Mouse (Mus musculus) kidney, adult 18-20 months (tissue): ENCODE measurements at regions not wholly inside any gene's neighbourhood (a gene's known extent, or its start where the extent isn't known, plus 50 kb on each side); places are given as distances from the start of the nearest gene placed in this dataset.
"Not testable (repeated sequence)": the region's sequence is repeated elsewhere in the genome, so short reads cannot be mapped to it uniquely, and the experiment has no call there.

Experiments used
- DNase-seq: peaks from one replicate; pipeline ENCODE4 v3.0.0; 2021

DNA sequence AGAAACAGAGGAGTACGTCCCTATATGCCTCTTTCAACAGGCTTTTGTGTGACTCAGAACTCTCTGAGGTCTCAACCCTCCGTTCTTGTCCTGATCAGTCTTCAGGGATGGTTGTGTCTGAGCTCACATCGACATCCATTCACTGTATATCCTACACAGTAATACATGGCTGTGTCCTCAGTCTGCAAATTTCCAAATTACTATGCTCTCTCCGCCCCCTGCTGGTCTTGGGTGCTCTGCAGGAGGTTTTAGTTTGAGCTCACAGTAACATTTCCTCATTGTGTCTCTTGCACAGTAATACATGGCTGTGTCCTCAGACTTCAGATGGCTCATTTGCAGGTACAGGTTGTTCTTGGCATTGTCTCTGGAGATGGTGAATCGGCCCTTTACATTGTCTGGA is 53.5 kb downstream of the Adam6a start:
- not testable (repeated sequence) for DNase-seq

DNA sequence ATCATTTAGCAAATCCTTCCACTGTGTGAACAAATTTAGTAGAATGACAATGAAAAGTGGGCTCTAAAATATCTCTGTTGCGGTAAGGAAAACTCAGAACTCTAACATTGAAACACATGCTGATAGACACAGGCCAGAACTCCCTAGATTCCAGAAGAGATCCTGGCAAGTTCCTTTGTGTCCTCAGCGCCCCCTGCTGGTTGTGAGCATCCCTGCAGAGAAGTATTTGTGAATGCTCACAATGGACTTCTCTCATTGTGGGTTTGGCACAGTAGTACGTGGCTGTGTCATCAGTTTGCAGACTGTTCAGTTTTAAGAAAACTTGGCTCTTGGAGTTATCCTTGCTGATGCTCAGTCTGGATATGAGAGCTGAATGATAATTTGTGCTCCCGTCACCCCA is 67.2 kb downstream of the Adam6a start:
- peak; percentile 25 for DNase-seq

DNA sequence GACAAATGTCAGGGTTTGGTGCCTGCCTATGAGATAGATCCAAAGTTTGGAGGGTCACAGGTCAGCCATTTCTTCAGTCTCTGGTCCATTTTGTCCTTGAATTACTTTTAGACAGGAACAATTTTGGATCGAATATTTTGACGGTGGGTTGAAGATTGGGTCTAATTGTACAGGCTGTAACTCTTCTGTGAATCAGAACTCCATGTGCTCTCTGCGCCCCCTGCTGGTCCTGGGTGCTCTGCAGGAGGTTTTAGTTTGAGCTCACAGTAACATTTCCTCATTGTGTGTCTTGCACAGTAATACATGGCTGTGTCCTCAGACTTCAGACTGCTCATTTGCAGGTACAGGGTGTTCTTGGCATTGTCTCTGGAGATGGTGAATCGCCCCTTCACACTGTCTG is 81.5 kb downstream of the Adam6a start:
- not testable (repeated sequence) for DNase-seq

DNA sequence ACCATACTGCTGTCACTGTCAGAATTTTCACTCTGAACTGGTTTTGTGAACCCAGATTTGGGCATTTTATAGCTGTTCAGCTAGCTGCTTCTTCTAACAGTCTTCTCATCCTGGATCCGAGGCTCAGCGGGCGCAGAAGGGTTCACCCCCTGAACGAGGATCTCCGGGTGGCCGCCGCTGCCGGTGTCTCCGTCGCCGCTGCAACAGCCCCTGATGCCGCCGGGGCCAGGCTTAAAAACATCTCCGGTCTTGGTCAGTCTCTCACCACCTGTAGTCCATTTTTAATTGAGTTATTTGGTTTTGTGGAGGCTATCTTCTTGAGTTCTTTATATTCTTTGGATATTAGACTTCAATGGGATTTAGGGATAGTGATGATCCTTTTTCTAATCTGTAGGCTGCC is 87.1 kb downstream of the Adam6a start:
- not testable (repeated sequence) for DNase-seq
